Mouse (Mus musculus) heart, postnatal 0 days (tissue): ENCODE results near the gene Rpp40.

Source experiments
- CTCF ChIP-seq: IDR thresholded peaks from 2 replicates; pipeline ENCODE4 v1.5.1; 2016; ENCODE audit warnings: antibody characterized with exemption, control low read depth, low read depth
- EP300 ChIP-seq: IDR thresholded peaks from 2 replicates; pipeline ENCODE4 v1.6.1; 2016; ENCODE audit warnings: antibody characterized with exemption, low read depth

DNA sequence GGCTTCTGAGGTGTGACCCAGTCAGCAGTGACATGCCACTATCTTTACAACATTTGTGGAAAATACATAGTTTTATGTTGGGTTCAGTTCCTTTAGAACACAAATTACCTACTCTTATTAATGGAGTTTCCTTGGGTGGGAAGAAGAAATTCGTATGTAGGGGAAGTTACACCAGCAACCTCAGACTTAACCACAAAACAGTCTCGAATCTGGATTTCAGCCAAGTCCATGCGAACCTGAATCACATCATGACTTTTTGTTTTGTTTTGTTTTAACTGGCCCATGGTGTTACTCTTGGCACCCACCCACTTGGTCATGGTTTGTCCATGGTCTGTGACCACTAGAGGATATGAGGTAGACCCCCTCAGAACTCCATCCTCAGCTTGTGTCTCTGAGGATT is 35.1 kb downstream of the Rpp40 start:
- TF ChIP-seq CTCF (no peak), EP300 (no peak)
